Comparison of ENCODE assay signal across 9 mouse cellular contexts in genomic region chr19:3451170-3451569, GRCm38 (mm10). TPM values are rescaled to one million over a fixed set of nuclear protein-coding genes. Genes with fewer than 3 reads are reported as not detected.
A peak's percentile ranks its signal among the peaks of the same experiment; 100 is the strongest.
DNase-seq lines count a peak whose midpoint lies in the region; ATAC-seq lines count a peak whose summit lies in the region.
"Had no signal": no experiment of that assay in that cellular context is flagged by ENCODE, and none has a peak within 500 bp of the region (broad histone marks: within the 10 kb centered on the region; RNA-seq: fewer than 3 reads in every experiment).

No protein-coding gene starts in this region.

- H3K4me2 ChIP-seq in kidney, embryonic 14.5 days (replicated peaks; ENCODE audit: low read depth, low read length): no peak overlapping the region
- no peak overlapping the region for H3K4me2 ChIP-seq in limb, embryonic 12.5 days
- H3K4me2 ChIP-seq in stomach, embryonic 14.5 days (replicated peaks; ENCODE audit: low read depth, low read length): no peak overlapping the region

- DNase-seq in 3T3-L1 (ENCODE audit: low read depth, low spot score) (peak; percentile 84), WW6 (ENCODE audit: low read depth, low spot score) (peak; percentile 40)
- peak; percentile 37 to 73 for DNase-seq in cerebellum, postnatal 4 days (ENCODE audit: low spot score in 2 of 2)
- peak; percentile 77 for DNase-seq in gastrocnemius, adult 18-20 months (ENCODE audit: low spot score)

- no peak overlapping the region for H3K4me3 ChIP-seq in kidney, embryonic 14.5 days (ENCODE audit: low read length)
- no peak overlapping the region for H3K4me3 ChIP-seq in limb, embryonic 12.5 days (replicated peaks)
- no peak overlapping the region for H3K4me3 ChIP-seq in stomach, embryonic 14.5 days (ENCODE audit: low read depth, low read length)
- H3K4me3 ChIP-seq: erythroblast, embryonic 14.5 days had no signal

- ATAC-seq in kidney, embryonic 14.5 days (ENCODE audit: low FRiP score, low TSS enrichment): peak; percentile 74
- ATAC-seq in limb, embryonic 12.5 days (ENCODE audit: insufficient number of reproducible peaks, insufficient read depth, low FRiP score, low TSS enrichment, low read depth): 0 out of 2 replicates have a peak, but pooled peaks have one; percentile 58
- ATAC-seq in monocyte, adult 5-6 weeks (replicated peaks; ENCODE audit: insufficient number of reproducible peaks, low FRiP score, low TSS enrichment, poor library complexity, severe bottlenecking): peak; percentile 27; the same call in 1 of the 2 replicates
- ATAC-seq in stomach, embryonic 14.5 days (ENCODE audit: insufficient number of reproducible peaks, insufficient read depth, low FRiP score, low read depth): peak; percentile 33; the same call in 1 of the 2 replicates

- no peaks in the 10 kb centered on the region for H3K27me3 ChIP-seq in kidney, embryonic 14.5 days (ENCODE audit: control insufficient read depth, insufficient read depth, low read length)
- H3K27me3 ChIP-seq in limb, embryonic 12.5 days: no peaks in the 10 kb centered on the region
- H3K27me3 ChIP-seq in stomach, embryonic 14.5 days (ENCODE audit: control insufficient read depth, insufficient read depth, low read length): no peaks in the 10 kb centered on the region

- 27% methylated on average over 6 of the region's 6 CpGs for whole genome bisulfite sequencing in kidney, embryonic 14.5 days
- 25% methylated on average over 6 of the region's 6 CpGs for WGBS in limb, embryonic 12.5 days
- 20% methylated on average over 6 of the region's 6 CpGs for WGBS in stomach, embryonic 14.5 days

- H3K9ac ChIP-seq in kidney, embryonic 14.5 days (ENCODE audit: low read depth, low read length): no peak overlapping the region
- H3K9ac ChIP-seq in limb, embryonic 12.5 days (replicated peaks): no peak overlapping the region
- H3K9ac ChIP-seq in stomach, embryonic 14.5 days (replicated peaks; ENCODE audit: low read depth, low read length): no peak overlapping the region

- no peaks in the 10 kb centered on the region for H3K9me3 ChIP-seq in kidney, embryonic 14.5 days (ENCODE audit: control insufficient read depth, low read length)
- H3K9me3 ChIP-seq in limb, embryonic 12.5 days: no peaks in the 10 kb centered on the region; the same call in 1 of the 2 replicates
- no peaks in the 10 kb centered on the region for H3K9me3 ChIP-seq in stomach, embryonic 14.5 days (ENCODE audit: control insufficient read depth, low read depth, low read length)

- H3K27ac ChIP-seq in kidney, embryonic 14.5 days (ENCODE audit: low read depth, low read length): no peak overlapping the region
- H3K27ac ChIP-seq in limb, embryonic 12.5 days: no peak overlapping the region
- no peak overlapping the region for H3K27ac ChIP-seq in stomach, embryonic 14.5 days (ENCODE audit: low read length)

- H3K36me3 ChIP-seq in kidney, embryonic 14.5 days (ENCODE audit: control insufficient read depth, insufficient read depth, low read length): peaks cover 27% of the 10 kb centered on the region
- H3K36me3 ChIP-seq in limb, embryonic 12.5 days: peaks cover 34% of the 10 kb centered on the region
- peaks cover 20% of the 10 kb centered on the region; the same call in 1 of the 2 replicates for H3K36me3 ChIP-seq in stomach, embryonic 14.5 days (ENCODE audit: control insufficient read depth, insufficient read depth, low read length)

- H3K4me1 ChIP-seq in kidney, embryonic 14.5 days (ENCODE audit: control insufficient read depth, insufficient read depth, low read length): no peaks in the 10 kb centered on the region
- H3K4me1 ChIP-seq in limb, embryonic 12.5 days (replicated peaks): no peaks in the 10 kb centered on the region; the same call in 1 of the 2 replicates
- no peaks in the 10 kb centered on the region for H3K4me1 ChIP-seq in stomach, embryonic 14.5 days (ENCODE audit: control insufficient read depth, insufficient read depth, low read length)

RNA-seq across cellular contexts. Expression of gene Gal, which starts 36.8 kb away (rescaled TPM):
- total RNA-seq in gastrocnemius, adult 18-20 months (2021): under 1 TPM; 0.30 to 0.36 TPM
- polyA plus RNA-seq in kidney, embryonic 14.5 days (2014; fragmentation: Nextera tagmentation; extraction: Ambion mirVana): not detected in 2 replicates
- polyA plus RNA-seq in limb, embryonic 12.5 days (2016; fragmentation: Nextera tagmentation; extraction: Ambion mirVana): 0.37 and 2.5 TPM in 2 replicates
- not detected in 3 replicates for total RNA-seq in monocyte, adult 5-6 weeks (2017)
- 12.2 and 13.2 TPM in 2 replicates for polyA plus RNA-seq in stomach, embryonic 14.5 days (2014; fragmentation: Nextera tagmentation; extraction: Ambion mirVana)
- polyA plus RNA-seq: erythroblast, embryonic 14.5 days had no signal
